34 mouse cellular contexts compared by ENCODE assay signal in the genomic region with DNA sequence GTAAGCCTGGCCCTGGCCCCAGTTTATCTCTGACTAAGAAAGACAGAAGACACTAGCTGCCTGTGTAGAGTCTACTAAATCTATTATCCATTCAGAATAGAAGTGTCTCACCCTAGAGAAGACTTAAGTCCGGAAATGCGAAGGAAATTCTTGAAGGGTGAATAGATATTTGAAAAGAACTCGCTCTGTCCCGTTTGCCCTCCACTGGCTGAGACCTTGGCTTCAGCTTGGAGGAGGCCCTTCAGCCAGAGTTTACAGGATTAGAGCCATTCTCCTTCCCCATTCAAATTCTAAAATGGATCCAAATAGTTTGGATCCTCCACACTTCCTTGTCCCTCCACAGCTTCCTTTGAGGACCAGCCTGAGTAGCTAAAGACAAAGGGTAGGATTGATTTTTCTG. TPM values are rescaled to one million over a fixed set of nuclear protein-coding genes. Genes with fewer than 3 reads are reported as not detected.
"Had no signal": no experiment of that assay in that cellular context is flagged by ENCODE, and none has a peak within 500 bp of the region (broad histone marks: within the 10 kb centered on the region; RNA-seq: fewer than 3 reads in every experiment).

No protein-coding gene starts in this region.

- DNase-seq: gastrocnemius, postnatal 14 days; gastrocnemius, postnatal 36 days; heart, adult 18-20 months; heart, postnatal 14 days; heart, postnatal 36 days; kidney, adult 11 months; kidney, adult 2 months; kidney, adult 9 months; kidney, postnatal 14 days; kidney, postnatal 36 days; liver, embryonic 13.5 days; lung, adult 18-20 months had no signal

- H3K4me3 ChIP-seq: heart, embryonic 10.5 days; heart, embryonic 13.5 days; heart, embryonic 15.5 days; hindbrain, embryonic 13.5 days; hindbrain, embryonic 15.5 days; kidney, embryonic 15.5 days; layer of hippocampus, adult 2 months; left cerebral cortex, adult 2 months; limb, embryonic 10.5 days; limb, embryonic 12.5 days; liver, embryonic 13.5 days had no signal

- H3K27me3 ChIP-seq: hindbrain, embryonic 13.5 days; hindbrain, embryonic 15.5 days; limb, embryonic 12.5 days; liver, embryonic 13.5 days had no signal

- H3K36me3 ChIP-seq: heart, embryonic 10.5 days; heart, embryonic 13.5 days; heart, embryonic 15.5 days; hindbrain, embryonic 13.5 days; hindbrain, embryonic 15.5 days; kidney, embryonic 15.5 days; limb, embryonic 10.5 days; limb, embryonic 12.5 days had no signal

- H3K27ac ChIP-seq: heart, embryonic 10.5 days; heart, embryonic 13.5 days; heart, embryonic 15.5 days; hindbrain, embryonic 13.5 days; hindbrain, embryonic 15.5 days; hindbrain, postnatal 0 days; kidney, embryonic 15.5 days; kidney, postnatal 0 days; layer of hippocampus, adult 2 months; left cerebral cortex, adult 2 months; limb, embryonic 10.5 days; limb, embryonic 12.5 days; liver, embryonic 13.5 days had no signal

- ATAC-seq: hindbrain, postnatal 0 days; intestine, embryonic 16.5 days had no signal

- H3K4me1 ChIP-seq: heart, embryonic 10.5 days; heart, embryonic 13.5 days; heart, embryonic 15.5 days; hindbrain, embryonic 15.5 days; limb, embryonic 12.5 days; liver, embryonic 13.5 days had no signal

- H3K9me3 ChIP-seq: heart, embryonic 10.5 days; heart, embryonic 13.5 days; heart, embryonic 15.5 days; hindbrain, embryonic 13.5 days; hindbrain, embryonic 15.5 days; kidney, embryonic 15.5 days; limb, embryonic 10.5 days; limb, embryonic 12.5 days; liver, embryonic 13.5 days had no signal

- H3K9ac ChIP-seq: heart, embryonic 13.5 days; heart, embryonic 15.5 days; hindbrain, embryonic 13.5 days; hindbrain, embryonic 15.5 days; kidney, embryonic 15.5 days; limb, embryonic 12.5 days; liver, embryonic 13.5 days had no signal

- H3K4me2 ChIP-seq: heart, embryonic 13.5 days; heart, embryonic 15.5 days; hindbrain, embryonic 13.5 days; hindbrain, embryonic 15.5 days; kidney, embryonic 15.5 days; limb, embryonic 12.5 days had no signal

RNA-seq across cellular contexts. Expression of a gene that starts 4.5 kb away (rescaled TPM):
- total RNA-seq: gastrocnemius, postnatal 14 days; heart, adult 18-20 months; heart, adult 8-10 months; heart, postnatal 14 days; heart, postnatal 36 days; hematopoietic stem cell, adult 5-6 weeks; hindbrain, postnatal 0 days; layer of hippocampus, adult 2 months; left cerebral cortex, adult 2 months; left cerebral cortex, postnatal 14 days; left cerebral cortex, postnatal 36 days had no signal
- polyA plus RNA-seq: hindbrain, embryonic 11.5 days; hindbrain, embryonic 13.5 days; hindbrain, postnatal 0 days; limb, embryonic 10.5 days had no signal

RNA-seq across cellular contexts. Expression of a gene that starts 19.3 kb away (rescaled TPM):
- total RNA-seq: gastrocnemius, postnatal 14 days; heart, adult 18-20 months; heart, adult 8-10 months; heart, postnatal 14 days; heart, postnatal 36 days; hematopoietic stem cell, adult 5-6 weeks; hindbrain, postnatal 0 days; layer of hippocampus, adult 2 months; layer of hippocampus, postnatal 10 days; layer of hippocampus, postnatal 25 days; left cerebral cortex, adult 2 months; left cerebral cortex, postnatal 14 days; left cerebral cortex, postnatal 36 days had no signal
- polyA plus RNA-seq: frontal cortex, adult 2 months; hindbrain, embryonic 11.5 days; hindbrain, embryonic 13.5 days; hindbrain, postnatal 0 days; limb, embryonic 10.5 days had no signal

RNA-seq across cellular contexts. Expression of a gene that starts 22.8 kb away (rescaled TPM):
- total RNA-seq: gastrocnemius, postnatal 14 days; heart, adult 18-20 months; heart, postnatal 14 days; heart, postnatal 36 days; hematopoietic stem cell, adult 5-6 weeks; hindbrain, postnatal 0 days; layer of hippocampus, postnatal 10 days; layer of hippocampus, postnatal 25 days; left cerebral cortex, adult 2 months; left cerebral cortex, postnatal 14 days; left cerebral cortex, postnatal 36 days had no signal
- polyA plus RNA-seq: frontal cortex, adult 2 months; hindbrain, embryonic 11.5 days; hindbrain, embryonic 13.5 days; intestine, embryonic 14.5 days; limb, embryonic 12.5 days had no signal
